Mouse (Mus musculus) myocyte (in vitro differentiated cells): ENCODE measurements around the gene Cask.

ENCODE experiments used
- CEBPB ChIP-seq: IDR thresholded peaks from 2 replicates; pipeline ENCODE4 v1.6.1; 2011; ENCODE audit warnings: mild to moderate bottlenecking, moderate library complexity; ENCODE audit not compliant: poor library complexity, insufficient read depth, severe bottlenecking
- POLR2A ChIP-seq: IDR thresholded peaks from one replicate; pipeline ENCODE4 v1.6.1; 2011; ENCODE audit warnings: low read depth, mild to moderate bottlenecking, control low read depth, moderate library complexity; ENCODE audit not compliant: insufficient read length
- USF1 ChIP-seq: IDR thresholded peaks from one replicate; pipeline ENCODE4 v1.6.1; 2011; ENCODE audit warnings: low read depth, mild to moderate bottlenecking, control low read depth, moderate library complexity

GRCm38 (mm10) chrX:13551566-13551965, 299.6 kb downstream of the Cask start:
- TF ChIP-seq POLR2A = no peak
- no peak for TF ChIP-seq CEBPB
- no peak for TF ChIP-seq USF1
